Mouse (Mus musculus) CD4-positive, CD25-positive, alpha-beta regulatory T cell, adult 2 months (primary cell): ENCODE data around the gene Npas3.

Experiments used
- DNase-seq: peaks from one replicate; pipeline ENCODE4 v3.0.0-alpha.2; 2012; ENCODE audit warnings: low read depth, low spot score

Gene Npas3

GRCm38 (mm10) chr12:53789501-53789900, 541.0 kb downstream of the Npas3 start:
- no peak for DNase-seq

GRCm38 (mm10) chr12:53794718-53795400, 546.4 kb downstream of the Npas3 start:
- DNase-seq: no peak

GRCm38 (mm10) chr12:53801831-53802230, 553.4 kb downstream of the Npas3 start:
- no peak for DNase-seq

- no peak for DNase-seq
These were observed 553.9 kb downstream of the Npas3 start for GRCm38 (mm10) chr12:53802381-53802780.

GRCm38 (mm10) chr12:53810081-53810480, 561.6 kb downstream of the Npas3 start:
- no peak for DNase-seq

- no peak for DNase-seq
These were observed 565.8 kb downstream of the Npas3 start for GRCm38 (mm10) chr12:53814291-53814690.

- no peak for DNase-seq
These were observed 571.5 kb downstream of the Npas3 start for GRCm38 (mm10) chr12:53819982-53820381.

GRCm38 (mm10) chr12:53822881-53823280, 574.4 kb downstream of the Npas3 start:
- DNase-seq: no peak

GRCm38 (mm10) chr12:53825251-53825650, 576.8 kb downstream of the Npas3 start:
- no peak for DNase-seq

GRCm38 (mm10) chr12:53825898-53826605, 577.6 kb downstream of the Npas3 start:
- DNase-seq: no peak

- DNase-seq: no peak
These were observed 578.3 kb downstream of the Npas3 start for GRCm38 (mm10) chr12:53826812-53827211.

GRCm38 (mm10) chr12:53832590-53832989, 584.1 kb downstream of the Npas3 start:
- no peak for DNase-seq

- no peak for DNase-seq
These were observed 584.9 kb downstream of the Npas3 start for GRCm38 (mm10) chr12:53833348-53833747.

GRCm38 (mm10) chr12:53836031-53836790, 587.7 kb downstream of the Npas3 start:
- DNase-seq: no peak

- DNase-seq: no peak
These were observed 588.9 kb downstream of the Npas3 start for GRCm38 (mm10) chr12:53837408-53837807.

- no peak for DNase-seq
These were observed 590.1 kb downstream of the Npas3 start for GRCm38 (mm10) chr12:53838541-53838940.

GRCm38 (mm10) chr12:53841928-53842671, 593.6 kb downstream of the Npas3 start:
- no peak for DNase-seq

- DNase-seq: no peak
These were observed 595.1 kb downstream of the Npas3 start for GRCm38 (mm10) chr12:53843626-53844025.

GRCm38 (mm10) chr12:53846154-53846665, 597.7 kb downstream of the Npas3 start:
- DNase-seq: no peak

GRCm38 (mm10) chr12:53849263-53849662, 600.8 kb downstream of the Npas3 start:
- DNase-seq: no peak

- DNase-seq: no peak
These were observed 604.0 kb downstream of the Npas3 start for GRCm38 (mm10) chr12:53852432-53852831.

GRCm38 (mm10) chr12:53860176-53860575, 611.7 kb downstream of the Npas3 start:
- DNase-seq: no peak
